In genomic region chr8:119743291-119744026, GRCm38 (mm10) we compare ENCODE assay signal across 10 mouse cellular contexts. TPM values are rescaled to one million over a fixed set of nuclear protein-coding genes. Genes with fewer than 3 reads are reported as not detected.
A peak's percentile ranks its signal among the peaks of the same experiment; 100 is the strongest.
DNase-seq lines count a peak whose midpoint lies in the region; ATAC-seq and TF ChIP-seq lines count a peak whose summit lies in the region.
"Had no signal": no experiment of that assay in that cellular context is flagged by ENCODE, and none has a peak within 500 bp of the region (broad histone marks: within the 10 kb centered on the region; RNA-seq: fewer than 3 reads in every experiment).

No protein-coding gene starts in this region.

- DNase-seq in intestine, embryonic 14.5 days (ENCODE audit: low spot score) = peak; percentile 70
- peak; percentile 46 for DNase-seq in CD4-positive helper T cell, adult 2 months (ENCODE audit: low read depth, low spot score)
- DNase-seq in adrenal gland, adult 2 months = peak; percentile 38
- peak; percentile 48 for DNase-seq in gastrocnemius, postnatal 14 days
- peak; percentile 52 to 64 for DNase-seq in layer of hippocampus, postnatal 10 days (ENCODE audit: low spot score in 2 of 2)
- DNase-seq in midbrain, postnatal 0 days (ENCODE audit: low spot score) = peak; percentile 66

- intact Hi-C loops in gastrocnemius, postnatal 14 days (cut with DNase I; ENCODE audit: low total_unique reads) = no loop called here

- no peak overlapping the region for H3K27ac ChIP-seq in intestine, embryonic 14.5 days (ENCODE audit: low read depth)
- H3K27ac ChIP-seq in intestine, embryonic 16.5 days (ENCODE audit: low read length) = no peak overlapping the region
- H3K27ac ChIP-seq in midbrain, postnatal 0 days (ENCODE audit: low read depth, low read length) = no peak overlapping the region
- H3K27ac ChIP-seq: embryonic facial prominence, embryonic 15.5 days; midbrain, embryonic 12.5 days had no signal

- no peaks in the 10 kb centered on the region for H3K36me3 ChIP-seq in intestine, embryonic 14.5 days (ENCODE audit: control insufficient read depth, insufficient read depth, low read length)
- H3K36me3 ChIP-seq in intestine, embryonic 16.5 days (ENCODE audit: control insufficient read depth, insufficient read depth, low read length) = no peaks in the 10 kb centered on the region
- no peaks in the 10 kb centered on the region for H3K36me3 ChIP-seq in midbrain, postnatal 0 days (ENCODE audit: insufficient read depth, low read length)
- H3K36me3 ChIP-seq: embryonic facial prominence, embryonic 15.5 days; midbrain, embryonic 12.5 days had no signal

- TF ChIP-seq CTCF in midbrain, postnatal 0 days (IDR thresholded peaks at IDR 0.05) = peak; percentile 73

- ATAC-seq in intestine, embryonic 14.5 days (replicated peaks; ENCODE audit: low FRiP score, low TSS enrichment, low read depth) = 0 out of 2 replicates have a peak, but pooled peaks have one; percentile 7
- no peak for ATAC-seq in intestine, embryonic 16.5 days
- ATAC-seq in midbrain, postnatal 0 days (ENCODE audit: low FRiP score) = no peak
- ATAC-seq in erythroblast, adult 5-6 weeks (replicated peaks; ENCODE audit: low FRiP score, poor library complexity, severe bottlenecking) = no peak

- H3K4me2 ChIP-seq in intestine, embryonic 14.5 days (ENCODE audit: low read length) = no peak overlapping the region
- H3K4me2 ChIP-seq in intestine, embryonic 16.5 days (ENCODE audit: low read depth, low read length) = no peak overlapping the region
- H3K4me2 ChIP-seq in midbrain, postnatal 0 days (ENCODE audit: low read depth, low read length, poor library complexity, severe bottlenecking) = no peak overlapping the region
- H3K4me2 ChIP-seq: embryonic facial prominence, embryonic 15.5 days; midbrain, embryonic 12.5 days had no signal

- no peak overlapping the region for H3K4me3 ChIP-seq in intestine, embryonic 14.5 days (ENCODE audit: low read depth, low read length)
- H3K4me3 ChIP-seq in intestine, embryonic 16.5 days (ENCODE audit: low read length) = no peak overlapping the region
- H3K4me3 ChIP-seq in midbrain, postnatal 0 days (ENCODE audit: low read depth, low read length) = no peak overlapping the region
- H3K4me3 ChIP-seq: embryonic facial prominence, embryonic 15.5 days; midbrain, embryonic 12.5 days had no signal

- WGBS in intestine, embryonic 14.5 days = 48% methylated on average over 13 of the region's 13 CpGs
- 48% methylated on average over 13 of the region's 13 CpGs for WGBS in intestine, embryonic 16.5 days
- 55% methylated on average over 13 of the region's 13 CpGs for WGBS in midbrain, postnatal 0 days

- no peaks in the 10 kb centered on the region for H3K9me3 ChIP-seq in intestine, embryonic 14.5 days (ENCODE audit: control insufficient read depth, low read length)
- H3K9me3 ChIP-seq in intestine, embryonic 16.5 days (ENCODE audit: control insufficient read depth, low read length) = no peaks in the 10 kb centered on the region
- H3K9me3 ChIP-seq in midbrain, postnatal 0 days (ENCODE audit: low read length) = no peaks in the 10 kb centered on the region
- H3K9me3 ChIP-seq: embryonic facial prominence, embryonic 15.5 days; midbrain, embryonic 12.5 days had no signal

- H3K4me1 ChIP-seq in intestine, embryonic 14.5 days (replicated peaks; ENCODE audit: control insufficient read depth, insufficient read depth, low read length) = no peaks in the 10 kb centered on the region; the same call in 1 of the 2 replicates
- H3K4me1 ChIP-seq in intestine, embryonic 16.5 days (ENCODE audit: control insufficient read depth, insufficient read depth, low read length) = no peaks in the 10 kb centered on the region
- peaks cover 3% of the 10 kb centered on the region; the same call in 1 of the 2 replicates for H3K4me1 ChIP-seq in midbrain, postnatal 0 days (ENCODE audit: insufficient read depth, low read length)
- H3K4me1 ChIP-seq: embryonic facial prominence, embryonic 15.5 days; midbrain, embryonic 12.5 days had no signal

- H3K27me3 ChIP-seq in intestine, embryonic 14.5 days (replicated peaks; ENCODE audit: control insufficient read depth, insufficient read depth, low read length) = no peaks in the 10 kb centered on the region
- no peaks in the 10 kb centered on the region for H3K27me3 ChIP-seq in intestine, embryonic 16.5 days (replicated peaks; ENCODE audit: control insufficient read depth, insufficient read depth, low read length)
- H3K27me3 ChIP-seq in midbrain, postnatal 0 days (ENCODE audit: insufficient read depth, low read length) = no peaks in the 10 kb centered on the region
- H3K27me3 ChIP-seq: embryonic facial prominence, embryonic 15.5 days had no signal

- no peak overlapping the region for H3K9ac ChIP-seq in intestine, embryonic 14.5 days (ENCODE audit: low read length)
- H3K9ac ChIP-seq in intestine, embryonic 16.5 days (ENCODE audit: low read depth, low read length) = no peak overlapping the region
- H3K9ac ChIP-seq in midbrain, postnatal 0 days (replicated peaks; ENCODE audit: low read length, poor library complexity, severe bottlenecking) = no peak overlapping the region
- H3K9ac ChIP-seq: embryonic facial prominence, embryonic 15.5 days; midbrain, embryonic 12.5 days had no signal

RNA-seq across cellular contexts. Expression of gene Tldc1, which starts 34.8 kb away (rescaled TPM):
- 11.1 and 15.0 TPM in 2 replicates for polyA plus RNA-seq in intestine, embryonic 14.5 days (2014; fragmentation: Nextera tagmentation; extraction: Ambion mirVana)
- polyA plus RNA-seq in intestine, embryonic 16.5 days (2015; fragmentation: Nextera tagmentation; extraction: Ambion mirVana) = 17.8 and 18.1 TPM in 2 replicates
- 10 to 100 TPM in 1 of 2 experiments, 1 to 10 TPM in 1; 8.4 to 12.7 TPM for total RNA-seq in adrenal gland, adult 2 months (2021)
- 13.0 and 13.2 TPM in 2 replicates for polyA plus RNA-seq in adrenal gland, adult 2 months (2012; rRNA removed)
- total RNA-seq in gastrocnemius, postnatal 14 days (2021) = 1 to 10 TPM; 4.1 to 4.3 TPM
- 10 to 100 TPM; 16.3 to 18.3 TPM for total RNA-seq in layer of hippocampus, postnatal 10 days (2021)
- 18.5 and 20.4 TPM in 2 replicates for total RNA-seq in midbrain, postnatal 0 days (2014; rRNA removed)
- polyA plus RNA-seq in midbrain, postnatal 0 days (2015; fragmentation: Nextera tagmentation; extraction: Ambion mirVana) = 6.7 and 7.4 TPM in 2 replicates
- total RNA-seq in erythroblast, adult 5-6 weeks (2015; ENCODE audit: low replicate concordance) = 0.42 and 1.3 TPM in 2 replicates
- 1.4 TPM in 1 of 2 replicates, not detected in the other for total RNA-seq in erythroblast, adult 5-6 weeks (2017; ENCODE audit: low replicate concordance)

RNA-seq across cellular contexts. Expression of gene Atp2c2, which starts 43.6 kb away (rescaled TPM):
- polyA plus RNA-seq in intestine, embryonic 14.5 days (2014; fragmentation: Nextera tagmentation; extraction: Ambion mirVana) = 3.1 and 3.6 TPM in 2 replicates
- polyA plus RNA-seq in intestine, embryonic 16.5 days (2015; fragmentation: Nextera tagmentation; extraction: Ambion mirVana) = 6.4 and 6.8 TPM in 2 replicates
- total RNA-seq in adrenal gland, adult 2 months (2021) = under 1 TPM; 0.24 to 0.46 TPM
- polyA plus RNA-seq in adrenal gland, adult 2 months (2012; rRNA removed) = not detected in 2 replicates
- under 1 TPM in 1 of 2 experiments, not detected in 1; 0.12 TPM for total RNA-seq in gastrocnemius, postnatal 14 days (2021)
- total RNA-seq in layer of hippocampus, postnatal 10 days (2021) = 1 to 10 TPM; 1.8 to 2.0 TPM
- 0.28 and 0.82 TPM in 2 replicates for total RNA-seq in midbrain, postnatal 0 days (2014; rRNA removed)
- 0.83 and 1.1 TPM in 2 replicates for polyA plus RNA-seq in midbrain, postnatal 0 days (2015; fragmentation: Nextera tagmentation; extraction: Ambion mirVana)
- not detected in 2 replicates for total RNA-seq in erythroblast, adult 5-6 weeks (2015; ENCODE audit: low replicate concordance)
- not detected in 2 replicates for total RNA-seq in erythroblast, adult 5-6 weeks (2017; ENCODE audit: low replicate concordance)
